Mouse (Mus musculus): ENCODE measurements at regions not wholly inside any gene's neighbourhood (a gene's known extent, or its start where the extent isn't known, plus 50 kb on each side); places are given as distances from the start of the nearest gene placed in this dataset.

DNA sequence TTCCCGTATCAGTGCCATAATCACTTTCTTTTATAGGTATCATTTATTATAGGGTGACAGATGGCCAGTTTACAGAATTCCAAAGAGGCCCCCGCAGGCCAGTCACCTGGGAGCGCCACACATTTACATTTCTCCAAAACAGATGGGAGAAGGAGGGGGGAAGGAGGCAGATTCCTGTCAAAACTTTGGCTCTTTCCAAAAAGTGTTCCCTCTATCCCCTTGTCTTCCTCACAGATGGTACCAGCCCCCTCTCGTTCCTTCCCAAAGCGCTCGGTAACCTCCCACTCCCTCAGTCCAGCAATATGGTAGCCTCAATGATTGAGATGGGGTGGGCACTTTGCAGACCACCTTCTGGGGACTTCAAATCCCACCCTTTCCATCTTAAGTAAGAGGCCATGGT lies 90.5 kb upstream of the Vash1 start:
- TF ChIP-seq POLR2A (IDR thresholded peaks at IDR 0.05; ENCODE audit: insufficient read depth, low read length) = no peak
- no peak for TF ChIP-seq EP300 (IDR thresholded peaks at IDR 0.05; ENCODE audit: insufficient read depth, low read depth, low read length)
